Mouse (Mus musculus) limb, embryonic 15.5 days (tissue): ENCODE data around the gene Ldlrad3. TPM values are rescaled to one million over a fixed set of nuclear protein-coding genes. Genes with fewer than 3 reads are reported as not detected.

Experiments
- ATAC-seq: fragments of 200-750 bp; cut with Nextera tagmentation; 2 replicates; pipeline ENCODE4 v1.8.0; 2017; ENCODE audit warnings: low read depth, moderate TSS enrichment; ENCODE audit not compliant: insufficient number of reproducible peaks, low FRiP score, low TSS enrichment
- H3K27ac ChIP-seq: fragments of 300-500 bp; sonication (generic); 2 replicates; pipeline ENCODE4 v1.5.1; 2015; ENCODE audit warnings: moderate library complexity, mild to moderate bottlenecking, inconsistent platforms
- H3K27me3 ChIP-seq: fragments of 300-500 bp; sonication (generic); 2 replicates; pipeline ENCODE4 v1.6.1; 2015; ENCODE audit warnings: inconsistent platforms
- H3K36me3 ChIP-seq: fragments of 300-500 bp; sonication (generic); 2 replicates; pipeline ENCODE4 v1.6.1; 2015; ENCODE audit warnings: inconsistent platforms
- H3K4me1 ChIP-seq: fragments of 300-500 bp; sonication (generic); 2 replicates; pipeline ENCODE4 v1.6.1; 2015; ENCODE audit warnings: inconsistent platforms
- H3K4me2 ChIP-seq: fragments of 300-500 bp; sonication (generic); 2 replicates; pipeline ENCODE4 v1.6.1; 2015; ENCODE audit warnings: mild to moderate bottlenecking, inconsistent platforms
- H3K4me3 ChIP-seq: fragments of 300-500 bp; sonication (generic); 2 replicates; pipeline ENCODE4 v1.5.1; 2015; ENCODE audit warnings: mild to moderate bottlenecking, inconsistent platforms
- H3K9ac ChIP-seq: fragments of 300-500 bp; sonication (generic); 2 replicates; pipeline ENCODE4 v1.6.1; 2015; ENCODE audit warnings: inconsistent platforms
- H3K9me3 ChIP-seq: fragments of 300-500 bp; sonication (generic); 2 replicates; pipeline ENCODE4 v1.6.1; 2016; ENCODE audit warnings: inconsistent platforms
- WGBS: fragments of 180-500 bp; shearing (Covaris S2); methylation state at CpG from one replicate; pipeline ENCODE4 v1.1.7; 2015; 5-methylcytosine and 5-hydroxymethylcytosine counted together
- polyA plus RNA-seq: library from polyadenylated mRNA; unstranded; fragments of >200 nt; fragmentation: Nextera tagmentation; extraction: Ambion mirVana; gene quantifications from 2 replicates; pipeline ENCODE4 v1.2.1, GENCODE M21; 2015

Gene Ldlrad3
- polyA plus RNA-seq, 1 experiment from 2014 or later: 55.1 TPM

- Histone ChIP-seq H3K4me2 (no peak overlapping the region), H3K36me3 (0 out of 2 replicates have a peak, but pooled peaks cover 3% of the 10 kb centered on the region)
- 39% methylated on average over 10 of the region's 10 CpGs for WGBS
Measured at GRCm38 (mm10) chr2:102038229-102038894, 147.8 kb downstream of the Ldlrad3 start.

DNA sequence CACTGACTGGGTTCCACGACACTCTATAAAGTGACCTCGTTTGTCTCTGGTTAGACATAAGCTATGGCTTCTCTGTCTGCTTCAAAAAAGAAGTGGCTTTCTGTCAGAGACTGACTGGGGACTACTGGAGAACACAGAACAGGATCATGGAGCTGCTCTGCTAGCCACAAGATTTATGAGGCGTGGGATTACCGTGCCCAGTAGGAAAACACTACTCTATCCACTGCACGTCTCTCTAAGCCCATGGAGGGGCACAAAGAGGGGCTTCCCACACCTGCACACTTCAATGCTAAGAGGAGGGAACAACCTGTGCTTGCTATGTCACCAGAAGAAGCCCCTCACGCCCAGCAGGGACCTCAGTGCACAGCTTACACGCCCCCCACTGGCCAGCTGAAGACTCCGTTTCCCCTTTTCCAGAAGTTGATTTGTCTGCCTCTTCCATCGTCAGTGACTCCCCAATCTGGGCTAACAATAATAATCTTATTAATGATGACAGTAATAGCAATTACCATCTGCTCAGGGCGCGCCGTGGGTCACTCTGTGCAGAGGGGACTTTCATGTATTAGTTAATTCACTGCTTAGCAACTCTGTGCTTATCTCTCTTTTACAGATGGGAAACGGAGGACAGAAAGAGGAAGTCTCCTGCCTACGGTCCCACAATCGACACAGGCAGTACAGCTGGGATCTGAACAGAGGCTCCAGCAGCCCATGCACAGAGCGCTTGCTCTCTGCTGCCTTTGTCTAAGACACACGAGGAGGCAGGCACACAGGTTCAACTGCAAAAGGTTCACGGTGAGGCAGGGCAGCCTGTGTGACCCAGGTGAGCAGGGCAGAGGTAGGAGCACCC lies 149.3 kb downstream of the Ldlrad3 start:
- no peak for ATAC-seq
- Histone ChIP-seq H3K27me3 (no peaks in the 10 kb centered on the region), H3K4me3 (no peak overlapping the region), H3K9ac (no peak overlapping the region), H3K4me1 (peaks cover 42% of the 10 kb centered on the region), H3K4me2 (no peak overlapping the region), H3K27ac (no peak overlapping the region), H3K36me3 (no peaks in the 10 kb centered on the region), H3K9me3 (no peaks in the 10 kb centered on the region)
- WGBS: 61% methylated on average over 18 of the region's 18 CpGs

More at GRCm38 (mm10) chr2:102038229-102038894, 147.8 kb downstream of the Ldlrad3 start:
- Histone ChIP-seq H3K9ac (no peak overlapping the region), H3K4me1 (peaks cover 33% of the 10 kb centered on the region), H3K4me3 (no peak overlapping the region), H3K9me3 (no peaks in the 10 kb centered on the region), H3K27ac (no peak overlapping the region), H3K27me3 (no peaks in the 10 kb centered on the region)
- no peak for ATAC-seq

DNA sequence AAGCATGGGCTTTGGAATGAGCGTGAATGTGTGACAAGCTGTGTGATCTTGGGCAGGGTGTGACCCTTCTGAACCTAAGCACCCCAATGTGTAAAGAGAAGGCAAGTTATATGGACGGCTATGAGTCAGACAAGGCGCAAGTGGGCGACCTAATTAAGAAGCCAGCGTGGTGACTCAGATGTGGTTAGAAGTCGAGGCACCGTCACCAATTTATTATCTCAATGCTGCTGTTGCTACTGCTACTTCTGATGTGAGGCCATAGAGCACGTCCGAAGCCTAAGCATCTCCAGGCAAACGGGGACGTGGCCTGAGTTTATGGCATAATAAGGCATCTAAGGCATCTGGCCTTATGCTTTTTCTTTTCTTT lies 151.7 kb downstream of the Ldlrad3 start:
- no peak overlapping the region for H3K27ac ChIP-seq
- no peaks in the 10 kb centered on the region for H3K9me3 ChIP-seq
- H3K4me1 ChIP-seq: peaks cover 40% of the 10 kb centered on the region
- no peak for ATAC-seq
- H3K4me3 ChIP-seq: no peak overlapping the region
- 61% methylated on average over 11 of the region's 11 CpGs for WGBS
- no peaks in the 10 kb centered on the region for H3K36me3 ChIP-seq
- H3K9ac ChIP-seq: no peak overlapping the region
- no peak overlapping the region for H3K4me2 ChIP-seq
- H3K27me3 ChIP-seq: no peaks in the 10 kb centered on the region

GRCm38 (mm10) chr2:102033818-102034512 lies 152.2 kb downstream of the Ldlrad3 start:
- ATAC-seq: no peak
- WGBS: 50% methylated on average over 9 of the region's 9 CpGs
- Histone ChIP-seq H3K4me3 (no peak overlapping the region), H3K27ac (no peak overlapping the region), H3K9me3 (no peaks in the 10 kb centered on the region), H3K4me1 (peaks cover 36% of the 10 kb centered on the region), H3K4me2 (no peak overlapping the region), H3K36me3 (no peaks in the 10 kb centered on the region), H3K9ac (no peak overlapping the region), H3K27me3 (no peaks in the 10 kb centered on the region)

DNA sequence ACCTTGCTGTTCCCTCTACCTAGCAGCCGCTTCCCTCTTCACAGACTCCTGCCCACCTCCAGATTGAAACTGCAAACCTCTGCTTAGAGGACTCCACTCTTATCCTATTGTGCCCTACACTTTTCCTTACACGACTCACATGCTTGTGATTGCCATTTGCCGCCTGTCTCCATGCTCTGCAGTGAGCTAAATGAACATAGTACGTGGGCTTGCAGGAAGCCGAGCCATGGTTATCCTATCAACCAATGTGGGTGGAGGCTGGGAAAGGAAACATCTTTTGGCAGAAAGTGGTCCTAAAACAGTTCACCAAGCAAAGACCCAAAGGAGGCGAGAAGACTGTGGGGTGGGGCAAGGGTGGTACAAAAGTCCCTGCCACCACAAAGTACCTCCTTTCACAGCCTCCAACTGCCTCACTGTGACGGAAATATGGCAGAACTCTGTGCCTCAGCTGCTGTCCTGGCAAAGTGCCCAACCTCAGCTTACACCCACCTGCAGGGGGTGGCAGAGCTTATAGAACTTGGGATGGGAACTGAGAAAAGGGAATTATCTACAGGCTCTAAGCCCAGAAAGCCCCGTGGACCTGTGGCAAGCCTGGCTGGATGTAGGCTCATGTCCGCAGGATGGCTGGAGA lies 153.4 kb downstream of the Ldlrad3 start:
- Histone ChIP-seq H3K36me3 (no peaks in the 10 kb centered on the region), H3K4me2 (no peak overlapping the region), H3K9me3 (no peaks in the 10 kb centered on the region), H3K4me3 (no peak overlapping the region), H3K4me1 (peaks cover 26% of the 10 kb centered on the region), H3K27me3 (no peaks in the 10 kb centered on the region), H3K27ac (no peak overlapping the region), H3K9ac (no peak overlapping the region)
- 72% methylated on average over 9 of the region's 9 CpGs for WGBS
- no peak for ATAC-seq

- no peaks in the 10 kb centered on the region for H3K9me3 ChIP-seq
- H3K27ac ChIP-seq: no peak overlapping the region
- no peaks in the 10 kb centered on the region for H3K27me3 ChIP-seq
- peaks cover 17% of the 10 kb centered on the region for H3K4me1 ChIP-seq
- no peak overlapping the region for H3K4me2 ChIP-seq
- 16% methylated on average over 5 of the region's 5 CpGs for WGBS
- no peak for ATAC-seq
- H3K9ac ChIP-seq: no peak overlapping the region
- H3K4me3 ChIP-seq: no peak overlapping the region
- 0 out of 2 replicates have a peak, but pooled peaks cover 3% of the 10 kb centered on the region for H3K36me3 ChIP-seq
Measured at GRCm38 (mm10) chr2:102030652-102031051, 155.5 kb downstream of the Ldlrad3 start.

DNA sequence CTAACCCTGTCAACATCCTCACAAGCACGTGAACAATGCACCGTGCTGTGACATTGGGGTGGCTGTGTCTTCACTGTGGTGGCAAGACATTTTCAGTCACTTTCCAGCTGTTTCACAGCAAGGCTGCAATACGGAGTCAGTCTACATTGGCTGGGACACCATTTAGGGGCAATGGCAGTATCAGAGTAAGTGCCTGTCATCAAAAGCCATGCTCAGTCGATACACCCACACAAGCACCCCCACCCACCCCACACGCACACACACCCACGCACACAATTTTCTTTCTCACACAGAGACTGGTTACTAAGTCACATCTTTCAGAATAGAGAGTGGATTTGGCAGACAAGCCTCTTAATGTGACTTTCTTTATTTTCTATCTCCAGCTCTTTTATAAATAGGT lies 156.0 kb downstream of the Ldlrad3 start:
- Histone ChIP-seq H3K27me3 (no peaks in the 10 kb centered on the region), H3K9me3 (no peaks in the 10 kb centered on the region), H3K4me3 (no peak overlapping the region), H3K4me2 (no peak overlapping the region), H3K9ac (no peak overlapping the region), H3K27ac (no peak overlapping the region), H3K4me1 (peaks cover 17% of the 10 kb centered on the region), H3K36me3 (0 out of 2 replicates have a peak, but pooled peaks cover 3% of the 10 kb centered on the region)
- no peak for ATAC-seq
- 86% methylated on average over 6 of the region's 6 CpGs for WGBS

DNA sequence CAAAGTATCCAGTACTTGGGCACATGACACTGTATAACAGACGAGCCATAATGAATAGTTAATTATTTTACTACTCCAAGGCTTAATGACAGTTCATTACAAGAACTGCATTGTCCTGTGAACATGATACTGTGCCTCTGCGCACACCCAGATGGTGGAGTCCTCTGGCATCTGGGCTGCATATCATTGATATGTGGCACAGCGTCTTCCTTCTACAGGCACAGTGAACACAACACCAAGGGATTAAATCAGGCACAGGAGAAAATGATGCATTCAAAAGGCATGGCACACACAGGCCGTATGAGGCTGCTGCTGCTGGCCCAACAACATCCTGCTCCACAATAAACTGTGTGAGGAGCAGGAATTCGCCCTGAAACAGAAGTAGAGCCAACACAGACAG lies 156.5 kb downstream of the Ldlrad3 start:
- WGBS: 73% methylated on average over 5 of the region's 5 CpGs
- 0 out of 2 replicates have a peak, but pooled peaks cover 3% of the 10 kb centered on the region for H3K36me3 ChIP-seq

DNA sequence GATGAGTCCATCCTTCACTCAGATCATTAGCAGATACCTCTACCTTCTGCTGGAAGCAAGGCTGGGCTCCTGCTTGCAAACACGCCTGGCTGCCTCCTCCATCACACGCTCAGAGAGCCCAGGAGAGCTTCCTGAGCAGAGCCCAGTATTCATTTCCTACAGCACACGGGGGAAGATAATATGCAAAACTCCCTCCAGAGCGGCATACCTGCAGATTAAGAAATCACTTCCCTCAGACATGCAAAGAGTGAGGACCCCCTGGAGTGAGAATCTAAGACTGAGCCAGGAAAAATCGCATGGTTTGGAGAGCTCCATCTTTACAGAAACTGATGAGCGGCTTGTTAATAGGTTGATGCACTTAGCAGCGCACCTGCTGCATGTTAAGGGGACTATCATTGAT lies 158.9 kb downstream of the Ldlrad3 start:
- H3K27ac ChIP-seq: no peak overlapping the region
- no peaks in the 10 kb centered on the region for H3K9me3 ChIP-seq
- 0 out of 2 replicates have a peak, but pooled peaks cover 3% of the 10 kb centered on the region for H3K36me3 ChIP-seq
- peaks cover 3% of the 10 kb centered on the region; the same call in 1 of the 2 replicates for H3K4me1 ChIP-seq
- no peak for ATAC-seq
- H3K4me2 ChIP-seq: no peak overlapping the region
- no peak overlapping the region for H3K4me3 ChIP-seq
- WGBS: 76% methylated on average over 7 of the region's 7 CpGs
- H3K27me3 ChIP-seq: no peaks in the 10 kb centered on the region
- no peak overlapping the region for H3K9ac ChIP-seq

More for the DNA sequence above, 156.5 kb downstream of the Ldlrad3 start:
- no peak overlapping the region for H3K27ac ChIP-seq
- H3K9me3 ChIP-seq: no peaks in the 10 kb centered on the region
- no peak for ATAC-seq
- H3K4me3 ChIP-seq: no peak overlapping the region
- H3K9ac ChIP-seq: no peak overlapping the region
- H3K4me1 ChIP-seq: peaks cover 17% of the 10 kb centered on the region
- H3K4me2 ChIP-seq: no peak overlapping the region
- H3K27me3 ChIP-seq: no peaks in the 10 kb centered on the region

- Histone ChIP-seq H3K9ac (no peak overlapping the region), H3K4me3 (no peak overlapping the region), H3K4me2 (no peak overlapping the region), H3K4me1 (peaks cover 14% of the 10 kb centered on the region), H3K36me3 (0 out of 2 replicates have a peak, but pooled peaks cover 3% of the 10 kb centered on the region), H3K27ac (no peak overlapping the region), H3K27me3 (no peaks in the 10 kb centered on the region), H3K9me3 (no peaks in the 10 kb centered on the region)
- 73% methylated on average over 9 of the region's 9 CpGs for WGBS
- no peak for ATAC-seq
Measured at GRCm38 (mm10) chr2:102026156-102026555, 160.0 kb downstream of the Ldlrad3 start.

- Histone ChIP-seq H3K27ac (no peak overlapping the region), H3K9ac (no peak overlapping the region), H3K4me3 (no peak overlapping the region), H3K4me1 (peaks cover 17% of the 10 kb centered on the region), H3K36me3 (0 out of 2 replicates have a peak, but pooled peaks cover 3% of the 10 kb centered on the region), H3K4me2 (no peak overlapping the region), H3K27me3 (no peaks in the 10 kb centered on the region), H3K9me3 (no peaks in the 10 kb centered on the region)
- WGBS: 71% methylated on average over 8 of the region's 8 CpGs
- ATAC-seq: no peak
Measured at GRCm38 (mm10) chr2:102024483-102024882, 161.7 kb downstream of the Ldlrad3 start.
